Mouse (Mus musculus) forebrain, embryonic 10.5 days (tissue): ENCODE results near the gene Lyst. TPM values are rescaled to one million over a fixed set of nuclear protein-coding genes. Genes with fewer than 3 reads are reported as not detected.
"Not testable (repeated sequence)": the region's sequence is repeated elsewhere in the genome, so short reads cannot be mapped to it uniquely, and the experiment has no call there.

Experiments
- DNase-seq: peaks from one replicate; pipeline ENCODE4 v3.0.0-alpha.2; 2017; ENCODE audit warnings: low spot score; ENCODE audit errors: extremely low spot score
- H3K27ac ChIP-seq: fragments of 300-500 bp; sonication (generic); 2 replicates; pipeline ENCODE4 v1.5.1; 2016; ENCODE audit warnings: mild to moderate bottlenecking
- H3K27me3 ChIP-seq: fragments of 300-500 bp; sonication (generic); 2 replicates; pipeline ENCODE4 v1.6.1; 2016; ENCODE audit warnings: mild to moderate bottlenecking; ENCODE audit not compliant: poor library complexity, severe bottlenecking
- H3K36me3 ChIP-seq: fragments of 300-500 bp; sonication (generic); replicated peaks from 2 replicates; pipeline ENCODE4 v1.6.1; 2016; ENCODE audit warnings: mild to moderate bottlenecking, moderate library complexity
- H3K4me1 ChIP-seq: fragments of 300-500 bp; sonication (generic); 2 replicates; pipeline ENCODE4 v1.6.1; 2016
- H3K4me3 ChIP-seq: fragments of 300-500 bp; sonication (generic); 2 replicates; pipeline ENCODE4 v1.5.1; 2016; ENCODE audit warnings: mild to moderate bottlenecking, moderate library complexity
- H3K9me3 ChIP-seq: fragments of 300-500 bp; sonication (generic); 2 replicates; pipeline ENCODE4 v1.6.1; 2016; ENCODE audit warnings: mild to moderate bottlenecking, moderate library complexity
- WGBS: fragments of 180-500 bp; shearing (Covaris S2); methylation state at CpG from one replicate; pipeline ENCODE4 v1.1.7; 2016; 5-methylcytosine and 5-hydroxymethylcytosine counted together
- polyA plus RNA-seq: library from polyadenylated mRNA; unstranded; fragments of >200 nt; fragmentation: Nextera tagmentation; extraction: Ambion mirVana; gene quantifications from 2 replicates; pipeline ENCODE4 v1.2.1, GENCODE M21; 2016

Gene Lyst
- polyA plus RNA-seq, 1 experiment from 2014 or later: 2.7 TPM

GRCm38 (mm10) chr13:13674669-13675343, 84.6 kb downstream of the Lyst start:
- Histone ChIP-seq H3K9me3 (no peaks in the 10 kb centered on the region), H3K4me3 (no peak overlapping the region), H3K27ac (no peak overlapping the region), H3K27me3 (no peaks in the 10 kb centered on the region), H3K4me1 (no peaks in the 10 kb centered on the region), H3K36me3 (peaks cover 17% of the 10 kb centered on the region)
- WGBS: 89% methylated on average over 4 of the region's 4 CpGs
- DNase-seq: no peak

DNA sequence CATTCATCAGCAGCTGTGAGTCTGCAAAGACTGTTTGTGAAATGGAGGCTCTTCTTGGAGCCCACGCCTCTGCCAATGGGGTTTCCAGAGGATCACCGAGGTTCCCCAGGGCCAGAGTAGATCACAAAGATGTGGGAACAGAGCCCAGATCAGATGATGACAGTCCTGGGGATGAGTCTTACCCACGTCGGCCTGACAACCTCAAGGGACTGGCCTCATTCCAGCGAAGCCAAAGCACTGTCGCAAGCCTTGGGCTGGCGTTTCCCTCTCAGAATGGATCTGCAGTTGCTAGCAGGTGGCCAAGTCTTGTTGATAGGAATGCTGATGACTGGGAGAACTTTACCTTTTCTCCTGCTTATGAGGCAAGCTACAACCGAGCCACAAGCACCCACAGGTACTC, 87.7 kb downstream of the Lyst start:
- no peaks in the 10 kb centered on the region for H3K27me3 ChIP-seq
- peaks cover 17% of the 10 kb centered on the region for H3K36me3 ChIP-seq
- 85% methylated on average over 8 of the region's 8 CpGs for WGBS
- no peaks in the 10 kb centered on the region for H3K9me3 ChIP-seq
- no peak overlapping the region for H3K4me3 ChIP-seq
- no peak overlapping the region for H3K27ac ChIP-seq
- DNase-seq: no peak
- no peaks in the 10 kb centered on the region for H3K4me1 ChIP-seq

DNA sequence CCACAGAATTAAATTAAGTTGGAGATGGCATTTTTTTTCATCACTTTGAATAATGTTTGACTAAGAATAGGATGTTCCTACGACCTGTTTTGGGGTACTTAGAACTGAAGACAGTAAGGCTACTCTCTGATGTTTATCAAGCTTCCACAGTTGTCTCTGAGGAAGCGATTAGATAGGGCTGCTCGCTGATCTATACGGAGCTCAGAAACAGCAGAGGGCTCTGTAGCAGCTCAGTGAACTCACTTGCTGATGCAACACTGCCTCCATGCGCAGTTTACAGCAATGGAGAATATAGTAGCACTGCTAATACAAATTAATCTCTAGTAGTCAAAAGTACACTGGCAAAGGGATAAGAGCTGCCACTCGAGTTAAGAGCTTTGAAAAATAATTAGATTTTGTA, 91.4 kb downstream of the Lyst start:
- no peak overlapping the region for H3K4me3 ChIP-seq
- H3K36me3 ChIP-seq: peaks cover 12% of the 10 kb centered on the region
- H3K4me1 ChIP-seq: no peaks in the 10 kb centered on the region
- H3K27me3 ChIP-seq: no peaks in the 10 kb centered on the region
- no peaks in the 10 kb centered on the region for H3K9me3 ChIP-seq
- H3K27ac ChIP-seq: no peak overlapping the region
- no peak for DNase-seq
- 66% methylated on average over 6 of the region's 6 CpGs for WGBS

DNA sequence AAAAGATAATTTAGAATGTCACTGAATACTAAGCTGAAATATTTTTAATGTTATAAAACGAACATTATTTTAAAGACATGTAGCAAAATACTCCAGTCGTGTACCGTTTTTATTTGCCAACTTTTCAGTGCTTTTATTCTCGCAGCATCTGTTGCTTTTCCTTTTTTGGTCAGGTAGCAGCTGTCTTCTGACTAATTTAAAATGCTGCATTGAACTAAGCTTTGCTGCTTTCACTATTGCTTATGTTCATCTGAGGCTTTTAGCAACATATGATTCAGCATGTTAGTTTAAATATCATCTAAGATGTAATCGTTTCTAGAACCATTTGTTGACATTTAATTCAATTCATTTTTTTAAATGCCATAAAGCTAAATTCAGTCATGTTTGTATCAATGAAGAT, 113.3 kb downstream of the Lyst start:
- DNase-seq: no peak
- WGBS: 91% methylated on average over 5 of the region's 5 CpGs
- Histone ChIP-seq H3K4me1 (peaks cover 4% of the 10 kb centered on the region; the same call in 1 of the 2 replicates), H3K36me3 (peaks cover 10% of the 10 kb centered on the region; the same call in 1 of the 2 replicates), H3K9me3 (no peaks in the 10 kb centered on the region), H3K27ac (no peak overlapping the region), H3K27me3 (no peaks in the 10 kb centered on the region), H3K4me3 (no peak overlapping the region)

- H3K4me3 ChIP-seq, H3K27ac ChIP-seq, H3K9me3 ChIP-seq, H3K36me3 ChIP-seq, H3K27me3 ChIP-seq, H3K4me1 ChIP-seq, DNase-seq: not testable (repeated sequence)
- 91% methylated on average over 17 of the region's 17 CpGs for WGBS
These were observed 131.2 kb downstream of the Lyst start for GRCm38 (mm10) chr13:13721435-13721834.

DNA sequence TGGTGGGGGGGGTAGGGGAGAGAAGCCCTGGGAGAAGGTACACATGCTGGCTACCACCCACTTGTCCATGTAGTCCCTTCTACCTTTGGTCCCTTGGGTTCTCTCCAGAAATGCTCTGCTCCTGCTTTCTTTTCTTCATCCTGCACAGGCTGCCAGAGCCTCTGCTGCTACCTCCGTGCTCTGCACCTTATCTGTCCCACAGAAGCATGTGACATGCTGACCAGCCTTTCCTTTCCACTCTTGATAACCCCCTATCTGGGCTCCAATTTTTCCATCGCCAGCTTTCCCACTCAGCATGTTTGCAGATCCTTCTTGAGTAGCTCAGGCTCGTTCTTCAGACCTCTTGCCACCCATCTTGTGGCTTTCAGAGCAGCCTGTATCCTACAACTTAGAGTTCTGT, 133.1 kb downstream of the Lyst start:
- Histone ChIP-seq H3K4me1 (no peaks in the 10 kb centered on the region), H3K27ac (no peak overlapping the region), H3K4me3 (no peak overlapping the region), H3K9me3 (no peaks in the 10 kb centered on the region), H3K27me3 (no peaks in the 10 kb centered on the region), H3K36me3 (no peaks in the 10 kb centered on the region)
- DNase-seq: no peak
- WGBS: 88% methylated on average over 3 of the region's 3 CpGs

- no peaks in the 10 kb centered on the region for H3K9me3 ChIP-seq
- no peak overlapping the region for H3K4me3 ChIP-seq
These were observed 133.6 kb downstream of the Lyst start for GRCm38 (mm10) chr13:13723786-13724185.

GRCm38 (mm10) chr13:13739232-13739631, 149.0 kb downstream of the Lyst start:
- 92% methylated on average over 4 of the region's 4 CpGs for WGBS
- H3K27me3 ChIP-seq: no peaks in the 10 kb centered on the region
- H3K9me3 ChIP-seq: peaks cover 3% of the 10 kb centered on the region; the same call in 1 of the 2 replicates
- DNase-seq: no peak
- no peak overlapping the region for H3K27ac ChIP-seq
- no peaks in the 10 kb centered on the region for H3K4me1 ChIP-seq
- H3K4me3 ChIP-seq: no peak overlapping the region
- peaks cover 12% of the 10 kb centered on the region for H3K36me3 ChIP-seq

More at GRCm38 (mm10) chr13:13723786-13724185, 133.6 kb downstream of the Lyst start:
- DNase-seq: no peak
- Histone ChIP-seq H3K27me3 (no peaks in the 10 kb centered on the region), H3K27ac (no peak overlapping the region), H3K36me3 (no peaks in the 10 kb centered on the region), H3K4me1 (no peaks in the 10 kb centered on the region)

DNA sequence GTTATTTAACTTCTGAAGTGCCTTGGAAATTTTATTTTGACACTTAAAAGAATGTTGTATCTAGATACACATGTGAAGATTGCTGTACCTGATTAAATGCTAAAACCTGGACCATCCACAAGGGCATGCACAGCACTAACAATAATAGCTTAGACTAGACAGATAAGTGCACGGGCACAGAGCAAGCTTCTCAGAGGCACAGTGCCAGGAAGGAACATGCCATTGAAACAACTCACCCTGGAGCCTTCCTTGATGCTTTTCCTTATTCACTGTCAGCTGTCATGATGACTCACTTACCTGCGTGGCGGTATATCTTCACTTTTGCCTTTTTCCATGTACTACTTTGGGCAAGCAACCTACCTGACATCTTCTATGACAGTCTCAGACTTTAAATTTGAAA, 155.7 kb downstream of the Lyst start:
- WGBS: 95% methylated on average over 3 of the region's 3 CpGs
- no peak overlapping the region for H3K4me3 ChIP-seq
- no peaks in the 10 kb centered on the region for H3K27me3 ChIP-seq
- no peak for DNase-seq
- H3K36me3 ChIP-seq: peaks cover 25% of the 10 kb centered on the region
- no peak overlapping the region for H3K27ac ChIP-seq
- H3K4me1 ChIP-seq: no peaks in the 10 kb centered on the region
- H3K9me3 ChIP-seq: no peaks in the 10 kb centered on the region

- DNase-seq: no peak
- Histone ChIP-seq H3K36me3 (peaks cover 9% of the 10 kb centered on the region), H3K27ac (no peak overlapping the region), H3K4me1 (0 out of 2 replicates have a peak, but pooled peaks cover 4% of the 10 kb centered on the region), H3K4me3 (no peak overlapping the region), H3K9me3 (no peaks in the 10 kb centered on the region), H3K27me3 (no peaks in the 10 kb centered on the region)
These were observed 185.7 kb downstream of the Lyst start for GRCm38 (mm10) chr13:13775778-13776494.

- peaks cover 9% of the 10 kb centered on the region for H3K36me3 ChIP-seq
- peaks cover 7% of the 10 kb centered on the region for H3K27me3 ChIP-seq
- 91% methylated on average over 11 of the region's 11 CpGs for WGBS
- no peak overlapping the region for H3K4me3 ChIP-seq
- H3K4me1 ChIP-seq: 0 out of 2 replicates have a peak, but pooled peaks cover 4% of the 10 kb centered on the region
- no peaks in the 10 kb centered on the region for H3K9me3 ChIP-seq
- H3K27ac ChIP-seq: no peak overlapping the region
- DNase-seq: no peak
These were observed 186.9 kb downstream of the Lyst start for GRCm38 (mm10) chr13:13777052-13777451.

- H3K4me1 ChIP-seq: 0 out of 2 replicates have a peak, but pooled peaks cover 4% of the 10 kb centered on the region
- H3K27me3 ChIP-seq: peaks cover 14% of the 10 kb centered on the region
- no peak overlapping the region for H3K27ac ChIP-seq
- H3K4me3 ChIP-seq: no peak overlapping the region
- no peak for DNase-seq
- WGBS: 85% methylated on average over 8 of the region's 8 CpGs
- peaks cover 9% of the 10 kb centered on the region for H3K36me3 ChIP-seq
- no peaks in the 10 kb centered on the region for H3K9me3 ChIP-seq
These were observed 187.5 kb downstream of the Lyst start for GRCm38 (mm10) chr13:13777696-13778095.

DNA sequence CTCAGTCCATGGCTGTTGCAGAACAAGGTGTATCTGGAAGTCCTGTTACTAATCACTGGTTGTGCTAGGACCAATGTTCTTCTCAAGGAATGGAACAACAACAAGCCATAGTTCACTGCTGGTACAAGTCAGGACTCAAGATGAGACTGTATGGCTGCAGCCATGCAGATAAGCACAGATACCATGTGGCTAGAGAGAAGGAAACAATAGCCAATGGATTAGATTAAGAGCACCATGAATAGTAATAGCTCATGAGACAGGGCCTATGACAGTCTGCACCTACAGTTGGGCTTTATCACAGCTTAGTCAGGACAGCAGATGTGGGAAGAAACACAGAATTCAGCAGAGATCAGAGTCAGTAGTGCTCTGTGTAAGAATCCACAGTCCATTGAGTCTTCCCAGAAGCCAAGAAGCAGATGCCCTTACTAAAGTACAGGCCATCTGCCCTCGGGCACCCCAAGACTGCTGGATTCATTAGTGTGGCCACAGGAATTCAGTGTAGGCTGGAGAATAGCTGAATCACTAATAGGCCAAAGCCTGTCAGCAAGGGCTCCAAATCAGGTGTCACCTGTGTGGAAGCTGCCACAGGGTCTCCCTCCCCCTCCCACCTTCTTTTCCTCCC, 188.8 kb downstream of the Lyst start:
- no peak overlapping the region for H3K4me3 ChIP-seq
- no peak overlapping the region for H3K27ac ChIP-seq
- H3K4me1 ChIP-seq: peaks cover 9% of the 10 kb centered on the region
- H3K36me3 ChIP-seq: peaks cover 9% of the 10 kb centered on the region
- H3K9me3 ChIP-seq: no peaks in the 10 kb centered on the region
- no peak for DNase-seq
- 76% methylated on average over 1 of the region's 1 CpGs for WGBS
- peaks cover 26% of the 10 kb centered on the region for H3K27me3 ChIP-seq
